Mouse (Mus musculus) myocyte (in vitro differentiated cells): ENCODE measurements at regions not wholly inside any gene's neighbourhood (a gene's known extent, or its start where the extent isn't known, plus 50 kb on each side); places are given as distances from the start of the nearest gene placed in this dataset.

Experiments
- CEBPB ChIP-seq: IDR thresholded peaks from 2 replicates; pipeline ENCODE4 v1.6.1; 2011; ENCODE audit warnings: mild to moderate bottlenecking, moderate library complexity; ENCODE audit not compliant: poor library complexity, insufficient read depth, severe bottlenecking
- E2F4 ChIP-seq: IDR thresholded peaks from one replicate; pipeline ENCODE4 v1.6.1; 2011; ENCODE audit warnings: mild to moderate bottlenecking, control low read depth, moderate library complexity; ENCODE audit not compliant: insufficient read depth
- MAX ChIP-seq: IDR thresholded peaks from one replicate; pipeline ENCODE4 v1.6.1; 2011; ENCODE audit warnings: low read depth, mild to moderate bottlenecking, control low read depth
- MYOD1 ChIP-seq, 3 experiments: IDR thresholded peaks; one replicate each; pipeline ENCODE4 v1.6.1; 2011; ENCODE audit warnings: control low read depth in 2 of 3, low read depth in 2 of 3, mild to moderate bottlenecking in 2 of 3, moderate library complexity in 1 of 3; ENCODE audit not compliant: insufficient read length in 2 of 3, control insufficient read depth in 1 of 3
- MYOG ChIP-seq, 3 experiments: IDR thresholded peaks; one replicate each; pipeline ENCODE4 v1.6.1; 2011; ENCODE audit warnings: control low read depth in 2 of 3, low read depth in 2 of 3, mild to moderate bottlenecking in 2 of 3; ENCODE audit not compliant: insufficient read length in 2 of 3, control insufficient read depth in 1 of 3, insufficient read depth in 1 of 3
- POLR2A ChIP-seq: IDR thresholded peaks from one replicate; pipeline ENCODE4 v1.6.1; 2011; ENCODE audit warnings: low read depth, mild to moderate bottlenecking, control low read depth, moderate library complexity; ENCODE audit not compliant: insufficient read length
- POLR2AphosphoS2 ChIP-seq: IDR thresholded peaks from one replicate; pipeline ENCODE4 v1.6.1; 2011; ENCODE audit warnings: low read depth, control low read depth; ENCODE audit not compliant: insufficient read length
- TCF12 ChIP-seq: IDR thresholded peaks from one replicate; pipeline ENCODE4 v1.6.1; 2011; ENCODE audit warnings: mild to moderate bottlenecking, control low read depth; ENCODE audit not compliant: poor library complexity, insufficient read depth, severe bottlenecking
- USF1 ChIP-seq: IDR thresholded peaks from one replicate; pipeline ENCODE4 v1.6.1; 2011; ENCODE audit warnings: low read depth, mild to moderate bottlenecking, control low read depth, moderate library complexity

- TF ChIP-seq POLR2A = no peak
- no peak for TF ChIP-seq E2F4
- no peak for TF ChIP-seq MYOD1 (IDR thresholded peaks at IDR 0.05; ENCODE audit: control insufficient read depth in 1 of 3, insufficient read length in 2 of 3, low read depth in 2 of 3)
- no peak for TF ChIP-seq CEBPB
- no peak for TF ChIP-seq USF1
- TF ChIP-seq MAX = no peak
- TF ChIP-seq POLR2AphosphoS2 = no peak
- TF ChIP-seq MYOG (IDR thresholded peaks at IDR 0.05; ENCODE audit: control insufficient read depth in 1 of 3, insufficient read depth in 1 of 3, insufficient read length in 2 of 3, low read depth in 2 of 3) = no peak
- no peak for TF ChIP-seq TCF12
These were observed 220.2 kb upstream of the Pard3b start for GRCm38 (mm10) chr1:61418396-61418795.
